Comparison of ENCODE assay signal across 25 mouse cellular contexts in genomic region chr3:21585767-21586166, GRCm38 (mm10).
"Had no signal": no experiment of that assay in that cellular context is flagged by ENCODE, and none has a peak within 500 bp of the region (broad histone marks: within the 10 kb centered on the region; RNA-seq: fewer than 3 reads in every experiment).

No protein-coding gene starts in this region.

- H3K9ac ChIP-seq: heart, embryonic 13.5 days; heart, embryonic 15.5 days; hindbrain, embryonic 12.5 days; hindbrain, embryonic 14.5 days; limb, embryonic 13.5 days; limb, embryonic 15.5 days; liver, embryonic 12.5 days had no signal

- H3K27ac ChIP-seq: gastrocnemius, adult 2 months; heart, embryonic 10.5 days; heart, embryonic 13.5 days; heart, embryonic 15.5 days; hindbrain, embryonic 12.5 days; hindbrain, embryonic 14.5 days; layer of hippocampus, adult 2 months; left cerebral cortex, adult 2 months; limb, embryonic 13.5 days; limb, embryonic 15.5 days; liver, embryonic 12.5 days had no signal

- H3K27me3 ChIP-seq: heart, embryonic 13.5 days; heart, embryonic 15.5 days; hindbrain, embryonic 12.5 days; limb, embryonic 13.5 days; limb, embryonic 15.5 days; liver, embryonic 12.5 days had no signal

- ATAC-seq: hindbrain, embryonic 16.5 days; inflammation-experienced regulatory T-cells, adult 6 months; intestine, embryonic 16.5 days; liver, embryonic 12.5 days had no signal

- H3K9me3 ChIP-seq: heart, embryonic 10.5 days; heart, embryonic 13.5 days; heart, embryonic 15.5 days; hindbrain, embryonic 12.5 days; limb, embryonic 13.5 days; limb, embryonic 15.5 days; liver, embryonic 12.5 days had no signal

- H3K4me3 ChIP-seq: gastrocnemius, adult 2 months; heart, embryonic 10.5 days; heart, embryonic 13.5 days; heart, embryonic 15.5 days; hindbrain, embryonic 12.5 days; layer of hippocampus, adult 2 months; left cerebral cortex, adult 2 months; limb, embryonic 13.5 days; limb, embryonic 15.5 days; liver, embryonic 12.5 days had no signal

- DNase-seq: gastrocnemius, adult 2 months; gastrocnemius, postnatal 10 days; gastrocnemius, postnatal 25 days; heart, adult 18-20 months; heart, postnatal 14 days; heart, postnatal 36 days; kidney, adult 18-20 months; kidney, adult 8-10 months; kidney, postnatal 10 days; kidney, postnatal 25 days; kidney, postnatal 4 days; left cerebral cortex, postnatal 4 days had no signal

- H3K4me2 ChIP-seq: heart, embryonic 13.5 days; heart, embryonic 15.5 days; hindbrain, embryonic 12.5 days; hindbrain, embryonic 14.5 days; limb, embryonic 13.5 days; limb, embryonic 15.5 days; liver, embryonic 12.5 days had no signal

- H3K4me1 ChIP-seq: heart, embryonic 10.5 days; heart, embryonic 13.5 days; heart, embryonic 15.5 days; hindbrain, embryonic 12.5 days; limb, embryonic 13.5 days; limb, embryonic 15.5 days; liver, embryonic 12.5 days had no signal

- H3K36me3 ChIP-seq: heart, embryonic 10.5 days; heart, embryonic 13.5 days; heart, embryonic 15.5 days; hindbrain, embryonic 12.5 days; limb, embryonic 13.5 days; limb, embryonic 15.5 days; liver, embryonic 12.5 days had no signal
